Mouse (Mus musculus) stomach, embryonic 16.5 days (tissue): ENCODE data around the gene Gm49416. TPM values are rescaled to one million over a fixed set of nuclear protein-coding genes. Genes with fewer than 3 reads are reported as not detected.

ENCODE experiments used
- ATAC-seq: fragments of 200-750 bp; cut with Nextera tagmentation; 2 replicates; pipeline ENCODE4 v1.8.0; 2017; ENCODE audit warnings: moderate number of reproducible peaks, moderate TSS enrichment; ENCODE audit not compliant: insufficient read depth, low FRiP score
- H3K27ac ChIP-seq: fragments of 300-500 bp; sonication (generic); 2 replicates; pipeline ENCODE4 v1.5.1; 2014; ENCODE audit warnings: low read length
- H3K27me3 ChIP-seq: fragments of 300-500 bp; sonication (generic); 2 replicates; pipeline ENCODE4 v1.6.1; 2014; ENCODE audit warnings: low read length, control low read depth, mixed read lengths; ENCODE audit not compliant: control insufficient read depth, insufficient read depth
- H3K36me3 ChIP-seq: fragments of 300-500 bp; sonication (generic); 2 replicates; pipeline ENCODE4 v1.6.1; 2014; ENCODE audit warnings: low read length; ENCODE audit not compliant: control insufficient read depth, insufficient read depth
- H3K4me1 ChIP-seq: fragments of 300-500 bp; sonication (generic); 2 replicates; pipeline ENCODE4 v1.6.1; 2014; ENCODE audit warnings: low read length, control low read depth, mixed read lengths; ENCODE audit not compliant: control insufficient read depth, insufficient read depth
- H3K4me2 ChIP-seq: fragments of 300-500 bp; sonication (generic); 2 replicates; pipeline ENCODE4 v1.6.1; 2014; ENCODE audit warnings: low read depth, low read length, mixed read lengths
- H3K4me3 ChIP-seq: fragments of 300-500 bp; sonication (generic); replicated peaks from 2 replicates; pipeline ENCODE4 v1.5.1; 2014; ENCODE audit warnings: mild to moderate bottlenecking, low read length
- H3K9ac ChIP-seq: fragments of 300-500 bp; sonication (generic); 2 replicates; pipeline ENCODE4 v1.6.1; 2014; ENCODE audit warnings: low read length
- H3K9me3 ChIP-seq: fragments of 300-500 bp; sonication (generic); replicated peaks from 2 replicates; pipeline ENCODE4 v1.6.1; 2016; ENCODE audit warnings: low read length, control low read depth; ENCODE audit not compliant: control insufficient read depth
- WGBS: fragments of 180-500 bp; shearing (Covaris S2); extraction: QIAGEN DNeasy Blood & Tissue Kit; methylation state at CpG from one replicate; pipeline ENCODE4 v1.1.7; 2014; 5-methylcytosine and 5-hydroxymethylcytosine counted together
- microRNA-seq: library from miRNA; unstranded; fragments of <30 nt; microRNA quantifications from one replicate; pipeline ENCODE4, GENCODE M21; 2016
- polyA plus RNA-seq: library from polyadenylated mRNA; unstranded; fragments of >200 nt; fragmentation: Nextera tagmentation; extraction: Ambion mirVana; gene quantifications from 2 replicates; pipeline ENCODE4 v1.2.1, GENCODE M21; 2015

Gm49416 gene
- polyA plus RNA-seq, 1 experiment from 2014 or later, result 0.18 TPM

DNA sequence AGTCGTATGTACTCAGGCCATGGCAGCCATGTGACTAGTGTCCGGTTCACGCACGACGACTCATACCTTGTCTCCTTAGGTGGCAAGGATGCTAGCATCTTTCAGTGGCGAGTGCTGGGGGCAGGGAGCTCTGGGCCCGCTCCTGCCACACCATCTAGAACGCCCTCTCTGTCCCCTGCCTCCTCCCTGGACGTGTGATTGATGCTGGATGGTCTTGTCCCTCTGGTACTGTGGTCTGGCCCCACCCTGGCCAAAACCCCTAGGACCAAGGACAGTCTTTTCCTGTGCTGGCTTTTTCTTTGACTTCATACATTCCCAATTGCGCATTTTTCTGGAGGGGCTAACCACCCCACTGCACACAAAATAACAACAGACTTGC, 52.4 kb downstream of the Gm49416 start:
- Histone ChIP-seq H3K4me2 (peak overlapping the region; percentile 70), H3K4me1 (peaks cover 24% of the 10 kb centered on the region), H3K4me3 (peak overlapping the region; percentile 99), H3K27me3 (no peaks in the 10 kb centered on the region), H3K9ac (peak overlapping the region; percentile 62), H3K36me3 (peaks cover 6% of the 10 kb centered on the region), H3K9me3 (no peaks in the 10 kb centered on the region), H3K27ac (peak overlapping the region; percentile 76)
- 37% methylated on average over 10 of the region's 10 CpGs for WGBS
- 0 out of 2 replicates have a peak, but pooled peaks have one; percentile 1 for ATAC-seq

- peaks cover 10% of the 10 kb centered on the region for H3K36me3 ChIP-seq
- peak; percentile 95 for ATAC-seq
- under 1% methylated on average over 64 of the region's 64 CpGs for WGBS
Measured at GRCm38 (mm10) chr19:8941515-8942217, 52.9 kb downstream of the Gm49416 start, which contains the start of gene Mta2. TSS of gene Mta2 (plus strand) at chr19:8941875.

DNA sequence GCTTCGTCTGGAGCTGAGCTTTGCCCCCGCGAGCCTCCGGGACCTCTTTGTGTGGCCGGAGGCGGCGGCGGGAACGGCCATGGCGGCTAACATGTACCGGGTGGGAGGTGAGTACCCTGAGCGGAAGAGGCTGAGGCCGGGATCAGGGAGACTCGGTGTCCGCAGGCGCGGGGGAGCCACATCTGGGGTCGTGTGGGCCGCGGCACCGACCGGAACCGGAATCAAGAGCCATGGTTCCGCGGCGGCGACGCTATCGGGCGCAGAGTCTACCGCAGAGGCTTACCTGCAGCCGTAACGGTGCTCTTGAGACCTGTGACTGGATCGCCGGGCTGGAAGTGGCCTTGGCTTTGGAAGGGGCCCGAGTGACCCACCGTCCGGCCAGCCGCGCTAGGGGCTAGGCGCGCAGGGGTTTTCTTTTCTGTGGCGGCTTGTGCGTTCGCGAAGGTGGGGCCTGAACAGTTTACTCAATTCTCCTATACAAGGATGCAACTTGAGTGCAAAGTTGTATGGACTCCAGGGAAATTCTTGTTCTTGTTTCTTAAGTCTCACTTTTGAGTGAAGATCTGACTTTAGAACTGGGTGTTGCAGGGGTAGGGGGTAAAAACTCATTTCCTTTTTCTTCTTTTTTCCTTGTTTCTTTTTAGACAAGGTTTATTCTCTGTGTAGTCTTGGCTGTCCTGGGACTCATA, 53.7 kb downstream of the Gm49416 start:
- under 1% methylated on average over 46 of the region's 46 CpGs for WGBS
- no peaks in the 10 kb centered on the region for H3K27me3 ChIP-seq
- H3K4me2 ChIP-seq, result peak overlapping the region; percentile 68
- H3K9me3 ChIP-seq, result no peaks in the 10 kb centered on the region
- H3K4me3 ChIP-seq, result peak overlapping the region; percentile 99
- peaks cover 17% of the 10 kb centered on the region for H3K36me3 ChIP-seq
- ATAC-seq, result peak; percentile 51; the same call in 1 of the 2 replicates
- H3K27ac ChIP-seq, result peak overlapping the region; percentile 99
- H3K9ac ChIP-seq, result peak overlapping the region; percentile 100
- H3K4me1 ChIP-seq, result peaks cover 24% of the 10 kb centered on the region

More at GRCm38 (mm10) chr19:8941515-8942217, 52.9 kb downstream of the Gm49416 start, which contains the start of gene Mta2:
- H3K4me2 ChIP-seq, result peak within 1 kb of the TSS; percentile 70
- H3K9ac ChIP-seq, result peak within 1 kb of the TSS; percentile 100
- H3K9me3 ChIP-seq, result no peaks in the 10 kb centered on the region
- H3K27me3 ChIP-seq, result no peaks in the 10 kb centered on the region
- peaks cover 24% of the 10 kb centered on the region for H3K4me1 ChIP-seq
- peak within 1 kb of the TSS; percentile 99 for H3K4me3 ChIP-seq
- H3K27ac ChIP-seq, result peak within 1 kb of the TSS; percentile 99

GRCm38 (mm10) chr19:8943047-8943446, 54.3 kb downstream of the Gm49416 start:
- H3K27ac ChIP-seq, result peak overlapping the region; percentile 99; the same call in 1 of the 2 replicates
- H3K36me3 ChIP-seq, result peaks cover 23% of the 10 kb centered on the region
- peak overlapping the region; percentile 68 for H3K4me2 ChIP-seq
- no peaks in the 10 kb centered on the region for H3K27me3 ChIP-seq
- H3K4me1 ChIP-seq, result peaks cover 24% of the 10 kb centered on the region
- H3K9me3 ChIP-seq, result no peaks in the 10 kb centered on the region
- H3K9ac ChIP-seq, result peak overlapping the region; percentile 100
- ATAC-seq, result no peak
- H3K4me3 ChIP-seq, result peak overlapping the region; percentile 99
- WGBS, result 52% methylated on average over 2 of the region's 2 CpGs

GRCm38 (mm10) chr19:8944062-8944461, 55.3 kb downstream of the Gm49416 start:
- Histone ChIP-seq H3K4me2 (peak overlapping the region; percentile 68), H3K36me3 (peaks cover 32% of the 10 kb centered on the region), H3K4me1 (peaks cover 24% of the 10 kb centered on the region), H3K9me3 (no peaks in the 10 kb centered on the region), H3K27ac (peak overlapping the region; percentile 82), H3K4me3 (peak overlapping the region; percentile 99), H3K27me3 (no peaks in the 10 kb centered on the region), H3K9ac (peak overlapping the region; percentile 49)
- 24% methylated on average over 5 of the region's 5 CpGs for WGBS
- ATAC-seq, result no peak

- Histone ChIP-seq H3K4me2 (peak overlapping the region; percentile 68), H3K27ac (peak overlapping the region; percentile 82), H3K36me3 (peaks cover 34% of the 10 kb centered on the region), H3K27me3 (no peaks in the 10 kb centered on the region), H3K4me3 (peak overlapping the region; percentile 99), H3K9me3 (no peaks in the 10 kb centered on the region), H3K4me1 (peaks cover 24% of the 10 kb centered on the region), H3K9ac (peak overlapping the region; percentile 57)
- 21% methylated on average over 5 of the region's 5 CpGs for WGBS
- ATAC-seq, result no peak
Measured at GRCm38 (mm10) chr19:8944750-8945149, 56.0 kb downstream of the Gm49416 start.

Small RNA genes within 50 kb of the gene (microRNA-seq; reads per million reads assigned to microRNA genes)
- 0.66 reads per million for gene Mir5136

Other genes starting within 250 kb of the Gm49416 start
- gene Chrm1, start 225.1 kb upstream of the Gm49416 start, polyA plus RNA-seq, result 1.3 and 1.9 TPM in 2 replicates
- 111 and 116 TPM in 2 replicates for gene Slc3a2, start 165.6 kb upstream of the Gm49416 start, polyA plus RNA-seq
- gene Wdr74, start 153.1 kb upstream of the Gm49416 start, polyA plus RNA-seq, result 83.0 and 83.5 TPM in 2 replicates
- 1.1 and 2.1 TPM in 2 replicates for gene 1700092M07Rik, start 148.2 kb upstream of the Gm49416 start, polyA plus RNA-seq
- 146 and 148 TPM in 2 replicates for gene Stx5a, start 147.5 kb upstream of the Gm49416 start, polyA plus RNA-seq
- 150 and 165 TPM in 2 replicates for gene Nxf1, start 131.9 kb upstream of the Gm49416 start, polyA plus RNA-seq
- 137 and 143 TPM in 2 replicates for gene Tmem223, start 117.9 kb upstream of the Gm49416 start, polyA plus RNA-seq
- 88.9 and 96.9 TPM in 2 replicates for gene Tmem179b, start 114.5 kb upstream of the Gm49416 start, polyA plus RNA-seq
- gene Taf6l, start 102.5 kb upstream of the Gm49416 start, polyA plus RNA-seq, result 17.1 and 19.8 TPM in 2 replicates
- 122 and 129 TPM in 2 replicates for gene Polr2g, start 90.3 kb upstream of the Gm49416 start, polyA plus RNA-seq
- gene Zbtb3, start 86.4 kb upstream of the Gm49416 start, polyA plus RNA-seq, result 4.4 and 4.5 TPM in 2 replicates
- 45.3 and 46.3 TPM in 2 replicates for gene Ttc9c, start 69.6 kb upstream of the Gm49416 start, polyA plus RNA-seq
- gene Hnrnpul2, start 68.9 kb upstream of the Gm49416 start, polyA plus RNA-seq, result 4.5 and 4.7 TPM in 2 replicates
- gene AC129217.1, start 59.2 kb upstream of the Gm49416 start, polyA plus RNA-seq, result not detected in 2 replicates
- gene Bscl2, start 51.5 kb upstream of the Gm49416 start, polyA plus RNA-seq, result 54.1 and 63.3 TPM in 2 replicates
- gene Gng3, start 49.7 kb upstream of the Gm49416 start, polyA plus RNA-seq, result 10.4 and 10.7 TPM in 2 replicates
- gene Lrrn4cl, start 38.2 kb upstream of the Gm49416 start, polyA plus RNA-seq, result 2.0 and 2.8 TPM in 2 replicates
- gene Ubxn1, start 17.4 kb upstream of the Gm49416 start, polyA plus RNA-seq, result 170 and 175 TPM in 2 replicates
- 59.9 and 66.2 TPM in 2 replicates for gene Uqcc3, start 8.0 kb upstream of the Gm49416 start, polyA plus RNA-seq
- 50.2 and 77.0 TPM in 2 replicates for gene Lbhd1, start 5.2 kb upstream of the Gm49416 start, polyA plus RNA-seq
- not detected in 2 replicates for gene Gm49403, start 5.0 kb upstream of the Gm49416 start, polyA plus RNA-seq
- 74.3 and 75.6 TPM in 2 replicates for gene 1810009A15Rik, start 73 bp upstream of the Gm49416 start, polyA plus RNA-seq
- gene Ints5, start 4.1 kb downstream of the Gm49416 start, polyA plus RNA-seq, result 35.4 and 39.7 TPM in 2 replicates
- gene Ganab, start 9.1 kb downstream of the Gm49416 start, polyA plus RNA-seq, result 105 and 108 TPM in 2 replicates
- 37.2 and 39.0 TPM in 2 replicates for gene B3gat3, start 31.4 kb downstream of the Gm49416 start, polyA plus RNA-seq
- gene Rom1, start 40.4 kb downstream of the Gm49416 start, polyA plus RNA-seq, result 2.8 and 3.1 TPM in 2 replicates
- gene Eml3, start 40.6 kb downstream of the Gm49416 start, polyA plus RNA-seq, result 28.5 and 30.5 TPM in 2 replicates
- 142 and 149 TPM in 2 replicates for gene Mta2, start 52.9 kb downstream of the Gm49416 start, polyA plus RNA-seq
- gene Tut1, start 64.9 kb downstream of the Gm49416 start, polyA plus RNA-seq, result 30.0 and 34.9 TPM in 2 replicates
- 401 and 441 TPM in 2 replicates for gene Eef1g, start 78.1 kb downstream of the Gm49416 start, polyA plus RNA-seq
- gene Ahnak, start 100.4 kb downstream of the Gm49416 start, polyA plus RNA-seq, result 46.4 and 48.3 TPM in 2 replicates
- gene Scgb1a1, start 199.0 kb downstream of the Gm49416 start, polyA plus RNA-seq, result 0.75 and 1.3 TPM in 2 replicates
- gene Asrgl1, start 246.7 kb downstream of the Gm49416 start, polyA plus RNA-seq, result 10.2 and 11.8 TPM in 2 replicates